Mouse (Mus musculus): ENCODE results near the gene Tmem131l.

DNA sequence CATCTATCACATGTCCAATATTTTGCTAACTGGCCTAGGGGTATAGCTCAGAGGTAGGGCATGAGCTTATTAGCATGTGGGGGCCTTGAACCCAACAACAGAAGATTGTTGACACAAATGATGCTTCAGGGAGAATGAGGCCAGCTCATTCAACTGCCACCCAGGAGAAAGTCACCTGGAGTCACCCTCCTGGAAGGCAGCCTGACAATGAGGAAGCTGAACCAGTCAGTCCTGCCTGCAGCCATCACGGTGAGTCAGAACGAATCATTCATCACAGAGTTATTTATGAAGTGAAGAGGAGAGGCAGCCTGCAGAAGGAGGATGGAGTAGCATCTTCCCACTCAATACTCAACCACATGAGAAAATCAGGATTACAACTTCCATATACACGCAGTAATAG, 124.9 kb downstream of the Tmem131l start:
- TF ChIP-seq ZC3H11A (IDR thresholded peaks at IDR 0.05; ENCODE audit: low read depth, low read length) (no peak), BHLHE40 (IDR thresholded peaks at IDR 0.05; ENCODE audit: borderline replicate concordance, low read depth, low read length) (no peak), TCF12 (IDR thresholded peaks at IDR 0.05; ENCODE audit: low read depth, low read length) (no peak), RCOR1 (IDR thresholded peaks at IDR 0.05; ENCODE audit: low read depth, low read length) (no peak), POLR2A (IDR thresholded peaks at IDR 0.05; ENCODE audit: control insufficient read depth in 1 of 2, insufficient read depth in 1 of 2, low read depth in 1 of 2, low read length in 2 of 2, poor library complexity in 1 of 2) (no peak), SIN3A (IDR thresholded peaks at IDR 0.05; ENCODE audit: low read length) (no peak), CTCF (IDR thresholded peaks at IDR 0.05 in 2 of 3, conservative IDR thresholded peaks at IDR 0.05 in 1 of 3; ENCODE audit: control insufficient read depth in 1 of 3, insufficient read depth in 1 of 3, low read depth in 2 of 3, low read length in 3 of 3, poor library complexity in 1 of 3, severe bottlenecking in 1 of 3) (no peak), GATA1 (IDR thresholded peaks at IDR 0.05; ENCODE audit: low read depth, low read length) (no peak), CHD2 (IDR thresholded peaks at IDR 0.05; ENCODE audit: low read length) (no peak), EP300 (IDR thresholded peaks at IDR 0.05; ENCODE audit: low read depth in 1 of 2, low read length in 2 of 2) (no peak), MXI1 (IDR thresholded peaks at IDR 0.05; ENCODE audit: low read depth, low read length) (no peak), ETS1 (IDR thresholded peaks at IDR 0.05; ENCODE audit: low read depth, low read length) (no peak)

Data from MEL (cell line).